Mouse (Mus musculus) thymus, adult 2 months (tissue): Measurements from ENCODE around the gene Wiz. TPM values are rescaled to one million over a fixed set of nuclear protein-coding genes. Genes with fewer than 3 reads are reported as not detected.

ENCODE experiments used
- DNase-seq: peaks from one replicate; pipeline ENCODE4 v3.0.0; 2021
- H3K27ac ChIP-seq: fragments of 200-500 bp; 2 replicates; pipeline ENCODE4 v1.5.1; 2012; ENCODE audit warnings: low read length, control low read depth; ENCODE audit not compliant: control insufficient read depth, insufficient read depth
- H3K27me3 ChIP-seq: fragments of 200-500 bp; 2 replicates; pipeline ENCODE4 v1.6.1; 2012; ENCODE audit warnings: mild to moderate bottlenecking, low read length, moderate library complexity, mixed read lengths; ENCODE audit not compliant: control insufficient read depth, insufficient read depth
- H3K36me3 ChIP-seq: fragments of 200-500 bp; 2 replicates; pipeline ENCODE4 v1.6.1; 2012; ENCODE audit warnings: mild to moderate bottlenecking, low read length, moderate library complexity; ENCODE audit not compliant: control insufficient read depth, insufficient read depth
- H3K4me1 ChIP-seq: fragments of 200-500 bp; replicated peaks from 2 replicates; pipeline ENCODE4 v1.6.1; 2012; ENCODE audit warnings: low read length; ENCODE audit not compliant: control insufficient read depth, insufficient read depth
- H3K4me3 ChIP-seq: fragments of 200-500 bp; 2 replicates; pipeline ENCODE4 v1.5.1; 2012; ENCODE audit warnings: mild to moderate bottlenecking, low read length, control low read depth, moderate library complexity; ENCODE audit not compliant: control insufficient read depth, insufficient read depth
- CTCF ChIP-seq: fragments of 200-500 bp; IDR thresholded peaks from 2 replicates; pipeline ENCODE4 v1.5.1; 2012; ENCODE audit warnings: mild to moderate bottlenecking, control low read depth, low read length, moderate library complexity, borderline replicate concordance; ENCODE audit not compliant: control insufficient read depth, poor library complexity, insufficient read depth; ENCODE audit errors: extremely low read depth
- POLR2A ChIP-seq: fragments of 200-500 bp; IDR thresholded peaks from 2 replicates; pipeline ENCODE4 v1.6.1; 2012; ENCODE audit warnings: mild to moderate bottlenecking, low read length, control low read depth, moderate library complexity; ENCODE audit not compliant: control insufficient read depth, poor library complexity, insufficient read depth; ENCODE audit errors: extremely low read depth
- WGBS: fragments of 180-500 bp; shearing (Covaris S2); methylation state at CpG from one replicate; pipeline ENCODE4 v1.1.7; 2018; 5-methylcytosine and 5-hydroxymethylcytosine counted together
- polyA plus RNA-seq: library from polyadenylated mRNA; depleted of rRNA; stranded (reverse); fragments of >200 nt; gene quantifications from 2 replicates; pipeline ENCODE4 v1.2.3, GENCODE M21; 2012

Wiz gene
- polyA plus RNA-seq, 1 experiment = 57.1 TPM

DNA sequence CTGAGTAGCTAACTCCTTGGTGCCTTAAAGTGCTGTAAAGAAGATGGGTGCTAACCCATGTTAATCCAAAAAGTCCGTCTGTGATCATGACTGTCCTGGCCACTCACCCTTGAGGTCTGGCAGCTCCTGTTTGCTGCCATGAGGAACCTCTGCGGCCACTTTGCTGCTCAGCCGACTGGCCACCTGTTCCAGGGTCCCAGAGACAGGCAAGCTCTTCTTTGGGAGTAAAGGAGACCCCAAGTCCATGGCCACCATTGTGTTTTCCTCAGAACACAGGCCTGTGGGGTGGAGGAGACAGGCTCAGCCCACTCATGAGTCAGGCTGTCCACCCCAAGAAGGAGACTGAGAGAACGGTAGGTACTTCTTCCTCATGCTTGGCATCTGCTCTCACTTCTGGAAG lies 26.6 kb downstream of the Wiz start:
- Histone ChIP-seq H3K27me3 (no peaks in the 10 kb centered on the region), H3K36me3 (peaks cover 29% of the 10 kb centered on the region), H3K4me3 (no peak overlapping the region), H3K4me1 (peaks cover 10% of the 10 kb centered on the region), H3K27ac (no peak overlapping the region)
- 93% methylated on average over 4 of the region's 4 CpGs for WGBS
- no peak for DNase-seq
- TF ChIP-seq CTCF (no peak), POLR2A (no peak)

DNA sequence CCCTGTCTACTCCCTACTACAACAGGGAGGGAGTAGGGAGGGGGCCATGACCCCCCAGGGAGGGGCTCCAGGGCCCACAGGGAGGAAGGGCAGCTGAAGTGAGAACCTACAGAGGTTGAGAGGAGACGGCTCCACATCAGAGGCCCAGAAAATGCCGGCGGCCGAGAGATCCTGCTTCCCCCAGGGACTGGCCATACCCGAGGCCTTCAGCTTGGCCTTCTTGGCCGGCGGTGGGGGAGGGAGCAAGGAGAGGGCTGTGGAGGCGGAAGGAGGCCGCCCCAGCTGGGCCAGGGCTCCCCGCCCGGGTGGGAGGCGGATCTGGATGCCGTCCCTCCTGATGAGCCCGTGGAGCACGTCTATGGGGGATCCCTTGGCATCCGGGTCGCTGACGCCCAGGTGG lies 29.3 kb downstream of the Wiz start:
- DNase-seq = no peak
- 98% methylated on average over 18 of the region's 18 CpGs for WGBS
- TF ChIP-seq CTCF (no peak), POLR2A (no peak)

DNA sequence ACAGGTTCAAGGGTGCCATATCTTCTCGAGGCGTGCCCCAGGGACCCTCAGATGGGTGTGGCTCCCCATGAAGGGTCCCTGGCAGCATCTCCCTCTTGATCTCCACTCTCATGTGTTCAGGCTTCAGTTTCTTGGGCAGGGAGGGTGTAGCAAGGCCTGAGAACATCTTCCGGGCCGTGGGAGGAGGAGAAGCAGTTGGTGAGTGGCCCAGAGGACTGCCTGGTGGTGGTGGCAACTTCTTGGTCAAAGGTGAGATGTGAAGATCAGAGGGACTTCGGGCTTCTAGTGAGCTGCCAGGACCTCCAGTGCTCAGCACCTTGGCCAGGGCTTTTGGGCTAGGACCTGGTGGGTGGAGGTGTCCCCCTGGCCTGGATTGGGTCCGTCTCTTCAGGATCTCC lies 30.3 kb downstream of the Wiz start:
- TF ChIP-seq CTCF (no peak), POLR2A (no peak)
- Histone ChIP-seq H3K4me1 (peaks cover 10% of the 10 kb centered on the region), H3K27ac (no peak overlapping the region), H3K4me3 (no peak overlapping the region), H3K27me3 (no peaks in the 10 kb centered on the region), H3K36me3 (peaks cover 60% of the 10 kb centered on the region)
- DNase-seq = no peak
- WGBS = 98% methylated on average over 6 of the region's 6 CpGs

More for the DNA sequence above, 29.3 kb downstream of the Wiz start:
- no peak overlapping the region for H3K4me3 ChIP-seq
- no peak overlapping the region for H3K27ac ChIP-seq
- peaks cover 52% of the 10 kb centered on the region for H3K36me3 ChIP-seq
- no peaks in the 10 kb centered on the region for H3K27me3 ChIP-seq
- peaks cover 10% of the 10 kb centered on the region for H3K4me1 ChIP-seq

DNA sequence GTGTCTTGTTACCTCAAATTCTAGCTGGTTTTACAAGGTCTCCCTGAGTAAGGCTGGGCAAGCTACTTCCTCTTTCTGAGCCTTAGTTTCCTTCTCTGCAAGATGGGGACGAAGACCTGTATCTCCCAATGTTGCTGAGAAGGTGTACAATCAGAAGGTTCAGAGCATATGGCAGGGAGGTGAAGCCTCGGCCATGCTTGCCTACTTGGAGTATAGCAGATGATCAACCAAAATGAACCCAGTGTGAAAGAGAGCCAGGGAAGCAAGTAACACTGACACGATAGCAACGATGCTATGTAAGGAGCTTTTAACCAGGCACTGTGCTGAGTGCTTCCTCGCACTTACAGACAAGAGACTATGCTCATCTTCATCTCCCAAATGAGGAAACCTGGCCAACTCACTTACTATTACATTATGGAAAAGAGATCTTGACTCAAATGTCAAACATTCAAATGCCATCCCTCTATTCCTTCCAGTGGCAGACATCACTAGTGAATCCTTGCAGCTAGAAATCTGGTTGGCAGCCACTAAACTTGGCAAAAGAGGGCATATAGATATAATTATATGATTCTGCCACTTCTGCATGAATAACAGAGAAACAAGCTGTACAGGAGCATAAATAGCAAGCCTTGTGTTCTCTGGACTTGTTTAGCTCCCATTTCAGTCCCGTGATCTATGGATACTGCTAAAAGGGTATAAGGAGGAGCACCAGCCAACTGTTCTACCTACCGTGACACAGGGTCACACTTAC lies 30.9 kb downstream of the Wiz start:
- H3K36me3 ChIP-seq = peaks cover 60% of the 10 kb centered on the region
- no peak for DNase-seq

DNA sequence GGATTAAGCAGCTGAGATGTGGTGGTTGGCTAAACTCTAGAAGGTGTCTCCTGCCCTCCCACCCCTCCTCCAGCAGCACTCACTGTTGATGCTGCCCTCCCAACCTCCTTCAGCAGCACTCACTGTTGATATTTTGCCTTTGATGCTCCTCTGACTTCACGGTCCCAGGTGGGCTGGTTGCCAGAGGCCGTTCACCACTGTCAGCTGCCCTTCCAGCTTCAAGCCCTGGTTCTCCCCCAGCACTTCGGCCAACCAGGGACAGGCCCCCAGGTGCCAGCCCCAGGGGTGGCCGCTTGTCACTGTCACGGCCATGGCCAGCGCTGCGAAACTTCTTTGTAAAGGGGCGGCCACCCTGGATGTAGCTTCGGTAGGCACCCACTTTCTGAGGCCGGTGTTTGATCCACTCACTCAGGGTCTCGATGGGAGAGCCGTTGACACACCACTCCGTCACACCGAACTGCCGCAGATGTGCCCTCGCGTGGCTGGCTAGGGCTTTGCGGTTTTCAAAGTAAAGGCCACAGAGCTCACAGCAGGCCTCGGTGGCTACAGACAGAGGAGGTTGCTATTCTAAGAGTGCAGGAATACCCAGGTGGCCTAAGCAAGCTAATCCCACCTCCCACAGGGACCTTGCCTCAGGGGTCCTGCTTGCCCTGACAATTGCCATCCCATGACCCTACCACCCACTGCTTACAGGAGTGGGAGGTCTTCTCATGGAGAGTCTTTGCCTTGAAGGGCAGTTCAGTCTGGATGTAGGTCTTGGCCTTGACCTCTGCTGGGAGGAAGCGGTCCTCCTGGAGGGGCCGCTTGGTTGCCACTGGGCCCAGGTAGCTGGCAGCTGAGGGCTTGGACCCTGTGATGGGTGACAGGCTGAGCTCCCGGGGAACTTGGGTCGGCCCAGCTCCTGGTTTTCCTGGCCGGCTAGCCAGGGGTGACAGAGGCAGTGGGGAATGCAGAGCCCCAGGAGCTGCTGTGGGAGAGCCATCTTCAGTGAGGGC lies 32.2 kb downstream of the Wiz start:
- H3K4me1 ChIP-seq = no peaks in the 10 kb centered on the region
- TF ChIP-seq POLR2A (no peak), CTCF (no peak)
- 96% methylated on average over 24 of the region's 24 CpGs for WGBS
- H3K27me3 ChIP-seq = no peaks in the 10 kb centered on the region
- peaks cover 60% of the 10 kb centered on the region for H3K36me3 ChIP-seq
- H3K4me3 ChIP-seq = no peak overlapping the region
- DNase-seq = no peak
- H3K27ac ChIP-seq = no peak overlapping the region

More for the DNA sequence above, 30.9 kb downstream of the Wiz start:
- Histone ChIP-seq H3K27me3 (no peaks in the 10 kb centered on the region), H3K4me3 (no peak overlapping the region), H3K4me1 (peaks cover 7% of the 10 kb centered on the region), H3K27ac (no peak overlapping the region)
- 96% methylated on average over 7 of the region's 7 CpGs for WGBS
- TF ChIP-seq CTCF = no peak
- TF ChIP-seq POLR2A = no peak

DNA sequence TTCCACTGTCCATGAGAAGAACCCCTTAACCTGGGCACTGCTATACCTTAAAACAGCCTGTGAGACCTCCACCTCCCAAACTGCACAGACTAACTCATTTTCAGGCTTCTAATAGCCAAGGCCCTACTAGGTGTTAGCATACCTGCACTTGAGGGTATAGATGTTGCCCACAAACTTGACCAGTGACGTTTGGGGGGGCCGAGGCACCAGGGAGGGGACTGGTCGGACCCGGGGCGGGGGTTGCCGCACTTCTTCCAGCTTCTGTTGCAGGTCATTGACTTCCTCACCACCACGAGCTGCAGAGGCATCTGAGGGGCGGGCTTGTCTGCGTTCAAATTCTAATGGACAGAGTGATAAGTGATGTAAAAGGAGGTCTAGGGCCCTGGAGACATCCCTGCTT lies 33.0 kb downstream of the Wiz start:
- Histone ChIP-seq H3K4me3 (no peak overlapping the region), H3K36me3 (peaks cover 56% of the 10 kb centered on the region)
- DNase-seq = no peak

More for the DNA sequence above, 33.0 kb downstream of the Wiz start:
- no peak for TF ChIP-seq CTCF
- no peak for TF ChIP-seq POLR2A
- Histone ChIP-seq H3K27me3 (no peaks in the 10 kb centered on the region), H3K27ac (no peak overlapping the region), H3K4me1 (no peaks in the 10 kb centered on the region)
- 95% methylated on average over 9 of the region's 9 CpGs for WGBS
